Mouse (Mus musculus) embryonic facial prominence, embryonic 15.5 days (tissue): ENCODE measurements around the gene Rab4b. TPM values are rescaled to one million over a fixed set of nuclear protein-coding genes. Genes with fewer than 3 reads are reported as not detected.

Experiments
- ATAC-seq: fragments of 200-750 bp; cut with Nextera tagmentation; 2 replicates; pipeline ENCODE4 v1.8.0; 2017; ENCODE audit warnings: low read depth, moderate TSS enrichment; ENCODE audit not compliant: insufficient number of reproducible peaks, low FRiP score, low TSS enrichment
- H3K27ac ChIP-seq: fragments of 300-500 bp; sonication (generic); replicated peaks from 2 replicates; pipeline ENCODE4 v1.5.1; 2015; ENCODE audit warnings: mild to moderate bottlenecking, inconsistent platforms
- H3K27me3 ChIP-seq: fragments of 300-500 bp; sonication (generic); 2 replicates; pipeline ENCODE4 v1.6.1; 2015; ENCODE audit warnings: inconsistent platforms
- H3K36me3 ChIP-seq: fragments of 300-500 bp; sonication (generic); 2 replicates; pipeline ENCODE4 v1.6.1; 2015; ENCODE audit warnings: mild to moderate bottlenecking, inconsistent platforms
- H3K4me1 ChIP-seq: fragments of 300-500 bp; sonication (generic); 2 replicates; pipeline ENCODE4 v1.6.1; 2015; ENCODE audit warnings: inconsistent platforms
- H3K4me2 ChIP-seq: fragments of 300-500 bp; sonication (generic); replicated peaks from 2 replicates; pipeline ENCODE4 v1.6.1; 2015; ENCODE audit warnings: mild to moderate bottlenecking, inconsistent platforms
- H3K4me3 ChIP-seq: fragments of 300-500 bp; sonication (generic); replicated peaks from 2 replicates; pipeline ENCODE4 v1.5.1; 2015; ENCODE audit warnings: mild to moderate bottlenecking, inconsistent platforms
- H3K9ac ChIP-seq: fragments of 300-500 bp; sonication (generic); 2 replicates; pipeline ENCODE4 v1.6.1; 2015; ENCODE audit warnings: inconsistent platforms
- H3K9me3 ChIP-seq: fragments of 300-500 bp; sonication (generic); replicated peaks from 2 replicates; pipeline ENCODE4 v1.6.1; 2016; ENCODE audit warnings: inconsistent platforms
- WGBS: fragments of 180-500 bp; shearing (Covaris S2); methylation state at CpG from one replicate; pipeline ENCODE4 v1.1.7; 2015; 5-methylcytosine and 5-hydroxymethylcytosine counted together
- polyA plus RNA-seq: library from polyadenylated mRNA; unstranded; fragments of >200 nt; fragmentation: Nextera tagmentation; extraction: Ambion mirVana; gene quantifications from 2 replicates; pipeline ENCODE4 v1.2.1, GENCODE M21; 2015

Rab4b gene
- polyA plus RNA-seq, 1 experiment from 2014 or later, result 72.4 TPM

GRCm38 (mm10) chr7:27182498-27182897 lies 3.8 kb upstream of the Rab4b start:
- Histone ChIP-seq H3K4me3 (no peak overlapping the region), H3K4me2 (no peak overlapping the region), H3K27ac (no peak overlapping the region), H3K4me1 (peaks cover 7% of the 10 kb centered on the region), H3K36me3 (peaks cover 41% of the 10 kb centered on the region), H3K9me3 (no peaks in the 10 kb centered on the region), H3K9ac (no peak overlapping the region), H3K27me3 (no peaks in the 10 kb centered on the region)
- 58% methylated on average over 1 of the region's 1 CpGs for WGBS
- no peak for ATAC-seq

GRCm38 (mm10) chr7:27180837-27181695 lies 2.4 kb upstream of the Rab4b start, which contains the start of the genes Gm21983 and Mia:
Gene Gm21983 (minus strand): TSS chr7:27181086.
Gene Mia (minus strand): TSS chr7:27181157.
- WGBS, result 68% methylated on average over 14 of the region's 14 CpGs
- Histone ChIP-seq H3K27me3 (no peaks in the 10 kb centered on the region), H3K36me3 (peaks cover 27% of the 10 kb centered on the region), H3K4me2 (peak within 1 kb of the TSS; percentile 57; the same call in 1 of the 2 replicates), H3K9me3 (no peaks in the 10 kb centered on the region), H3K27ac (peak within 1 kb of the TSS; percentile 80), H3K4me3 (peak within 1 kb of the TSS; percentile 74), H3K4me1 (peaks cover 7% of the 10 kb centered on the region), H3K9ac (no peak within 1 kb of the TSS)
- ATAC-seq, result no peak

DNA sequence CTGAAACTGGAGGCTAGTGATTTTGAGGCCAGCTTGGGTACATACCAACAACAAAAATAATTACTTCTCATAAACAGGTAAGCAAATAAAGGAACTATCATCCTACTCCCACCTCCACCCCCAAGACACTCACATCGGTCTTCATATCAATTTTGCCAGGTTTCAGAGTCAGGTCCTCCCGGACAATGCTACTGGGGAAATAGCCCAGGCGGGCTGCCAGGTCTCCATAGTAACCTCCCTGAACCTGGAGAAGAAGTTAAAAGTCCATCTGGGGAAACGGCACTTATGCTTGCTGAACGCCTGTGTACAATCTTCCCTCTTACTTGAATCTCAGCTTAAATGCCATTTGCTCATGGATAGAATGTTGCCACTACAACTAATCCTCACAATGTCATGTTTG lies 1.3 kb upstream of the Rab4b start:
- Histone ChIP-seq H3K4me3 (peak overlapping the region; percentile 74), H3K27me3 (no peaks in the 10 kb centered on the region), H3K4me1 (peaks cover 7% of the 10 kb centered on the region), H3K36me3 (peaks cover 20% of the 10 kb centered on the region), H3K27ac (peak overlapping the region; percentile 80), H3K4me2 (peak overlapping the region; percentile 57; the same call in 1 of the 2 replicates), H3K9me3 (no peaks in the 10 kb centered on the region), H3K9ac (no peak overlapping the region)
- ATAC-seq, result no peak
- 74% methylated on average over 5 of the region's 5 CpGs for WGBS

- peak overlapping the region; percentile 80 for H3K27ac ChIP-seq
- peak overlapping the region; percentile 57 for H3K4me2 ChIP-seq
- peaks cover 20% of the 10 kb centered on the region for H3K36me3 ChIP-seq
- H3K27me3 ChIP-seq, result no peaks in the 10 kb centered on the region
- H3K4me3 ChIP-seq, result peak overlapping the region; percentile 74
- ATAC-seq, result no peak
- H3K9me3 ChIP-seq, result no peaks in the 10 kb centered on the region
- 0 out of 2 replicates have a peak overlapping the region, but pooled peaks have one; percentile 34 for H3K9ac ChIP-seq
- 46% methylated on average over 16 of the region's 16 CpGs for WGBS
- H3K4me1 ChIP-seq, result peaks cover 7% of the 10 kb centered on the region
Measured at GRCm38 (mm10) chr7:27179217-27179918, 672 bp upstream of the Rab4b start.

DNA sequence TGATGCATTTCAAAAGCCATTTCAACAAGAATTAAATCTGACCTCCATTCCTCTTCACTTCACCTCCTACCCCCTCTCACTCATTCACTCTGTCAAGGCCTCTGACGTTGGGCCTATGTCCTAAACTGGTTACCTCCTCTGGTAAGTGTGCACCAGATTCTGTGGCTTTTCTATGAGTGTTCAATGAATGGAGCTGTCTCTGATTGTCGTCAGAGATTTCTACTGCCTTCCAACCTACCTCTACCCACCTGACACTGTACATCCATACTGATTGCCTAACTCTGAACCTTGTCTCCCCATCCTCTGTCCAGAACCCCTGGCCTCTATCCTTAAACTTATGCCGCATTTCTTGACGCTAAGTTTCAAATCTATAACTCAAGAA lies 763 bp downstream of the Rab4b start:
- Histone ChIP-seq H3K4me2 (peak overlapping the region; percentile 57), H3K9ac (0 out of 2 replicates have a peak overlapping the region, but pooled peaks have one; percentile 47), H3K36me3 (peaks cover 24% of the 10 kb centered on the region), H3K27me3 (no peaks in the 10 kb centered on the region), H3K4me1 (peaks cover 7% of the 10 kb centered on the region), H3K4me3 (peak overlapping the region; percentile 74), H3K9me3 (no peaks in the 10 kb centered on the region), H3K27ac (peak overlapping the region; percentile 98)
- 18% methylated on average over 4 of the region's 4 CpGs for WGBS
- no peak for ATAC-seq

- Histone ChIP-seq H3K4me2 (no peak overlapping the region), H3K4me3 (no peak overlapping the region), H3K27me3 (no peaks in the 10 kb centered on the region), H3K36me3 (peaks cover 44% of the 10 kb centered on the region), H3K4me1 (peaks cover 7% of the 10 kb centered on the region), H3K27ac (no peak overlapping the region), H3K9ac (no peak overlapping the region), H3K9me3 (no peaks in the 10 kb centered on the region)
- ATAC-seq, result no peak
- WGBS, result 95% methylated on average over 7 of the region's 7 CpGs
Measured at GRCm38 (mm10) chr7:27174896-27175295, 3.8 kb downstream of the Rab4b start.

DNA sequence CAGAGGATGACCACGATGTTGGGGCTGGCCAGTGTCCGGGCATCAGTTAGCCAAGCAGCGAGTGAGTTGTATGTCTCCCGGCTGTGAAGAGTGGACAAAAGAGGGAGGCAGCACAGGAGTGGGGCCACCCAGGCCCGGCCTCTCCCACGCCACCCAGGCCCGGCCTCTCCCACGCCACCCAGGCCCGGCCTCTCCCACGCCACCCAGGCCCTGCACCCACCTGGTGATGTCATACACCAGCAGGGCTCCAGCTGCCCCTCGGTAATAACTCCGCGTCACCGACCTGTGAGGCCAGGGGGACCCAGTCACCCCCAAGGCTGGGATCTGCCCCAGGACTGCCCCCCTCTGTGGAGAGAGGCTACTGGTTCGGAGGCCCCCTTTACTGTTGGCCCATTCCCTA lies 4.2 kb downstream of the Rab4b start:
- Histone ChIP-seq H3K9me3 (no peaks in the 10 kb centered on the region), H3K27me3 (no peaks in the 10 kb centered on the region), H3K4me2 (no peak overlapping the region), H3K4me3 (no peak overlapping the region), H3K4me1 (peaks cover 7% of the 10 kb centered on the region), H3K36me3 (peaks cover 44% of the 10 kb centered on the region), H3K9ac (no peak overlapping the region), H3K27ac (no peak overlapping the region)
- WGBS, result 93% methylated on average over 15 of the region's 15 CpGs
- no peak for ATAC-seq

DNA sequence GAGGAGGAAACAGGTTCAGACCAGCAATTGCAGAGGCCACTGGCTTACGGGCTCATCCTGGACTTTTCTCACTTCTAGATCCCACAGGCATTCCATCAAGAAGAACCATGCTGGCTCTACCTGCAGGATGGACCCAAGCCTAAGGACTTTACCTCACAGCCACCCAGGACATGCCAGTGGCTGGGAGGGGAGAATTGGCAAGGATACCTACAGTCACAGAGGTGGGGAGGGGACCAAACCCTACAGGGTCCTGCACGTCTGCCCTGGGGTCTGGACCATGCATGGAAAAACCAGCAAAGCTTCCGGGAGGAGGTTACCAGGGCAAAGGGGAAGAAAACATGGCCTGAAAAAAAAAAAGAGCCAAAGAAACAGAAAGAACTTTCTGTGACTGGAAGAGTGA lies 7.7 kb downstream of the Rab4b start:
- Histone ChIP-seq H3K4me2 (no peak overlapping the region), H3K4me1 (peaks cover 13% of the 10 kb centered on the region), H3K36me3 (peaks cover 44% of the 10 kb centered on the region), H3K27me3 (no peaks in the 10 kb centered on the region), H3K4me3 (no peak overlapping the region), H3K27ac (no peak overlapping the region), H3K9me3 (no peaks in the 10 kb centered on the region), H3K9ac (no peak overlapping the region)
- ATAC-seq, result no peak
- 91% methylated on average over 3 of the region's 3 CpGs for WGBS

- Histone ChIP-seq H3K36me3 (peaks cover 33% of the 10 kb centered on the region), H3K4me3 (no peak overlapping the region), H3K4me1 (peaks cover 38% of the 10 kb centered on the region), H3K27ac (no peak overlapping the region), H3K9ac (no peak overlapping the region), H3K4me2 (no peak overlapping the region), H3K27me3 (no peaks in the 10 kb centered on the region), H3K9me3 (no peaks in the 10 kb centered on the region)
- WGBS, result 89% methylated on average over 5 of the region's 5 CpGs
- no peak for ATAC-seq
Measured at GRCm38 (mm10) chr7:27168371-27168770, 10.3 kb downstream of the Rab4b start.

DNA sequence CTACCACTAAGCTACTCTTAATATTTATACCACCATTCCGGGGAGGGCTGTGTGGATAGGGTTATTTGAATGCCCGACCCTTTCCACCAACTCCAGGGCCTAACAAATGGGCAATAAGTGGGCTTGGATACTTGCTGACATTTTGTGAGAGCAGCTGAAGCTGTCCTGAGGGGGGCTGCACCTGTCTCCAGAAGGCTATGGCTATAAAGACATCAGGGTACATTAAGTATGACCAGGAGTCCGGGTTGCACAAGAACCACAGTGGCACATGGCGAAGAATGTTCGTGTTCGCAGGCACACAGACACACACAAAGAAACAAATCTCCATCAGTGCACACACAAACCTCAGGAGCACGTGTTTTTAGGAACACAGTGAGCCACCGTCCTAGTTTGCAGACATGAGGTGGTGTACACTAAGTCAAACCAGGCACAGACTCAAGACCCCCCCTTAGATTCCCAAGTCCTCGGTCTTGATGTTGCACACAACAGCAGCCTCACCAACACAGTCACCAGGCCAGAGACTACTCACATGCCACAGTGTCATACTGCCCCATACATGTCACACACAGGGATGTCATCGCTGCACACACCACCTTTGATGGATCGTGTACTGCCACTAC lies 11.1 kb downstream of the Rab4b start:
- Histone ChIP-seq H3K4me3 (peak overlapping the region; percentile 60), H3K36me3 (peaks cover 26% of the 10 kb centered on the region), H3K27me3 (no peaks in the 10 kb centered on the region), H3K9ac (peak overlapping the region; percentile 31), H3K27ac (peak overlapping the region; percentile 97), H3K9me3 (no peaks in the 10 kb centered on the region), H3K4me1 (peaks cover 46% of the 10 kb centered on the region), H3K4me2 (peak overlapping the region; percentile 70)
- WGBS, result 67% methylated on average over 11 of the region's 11 CpGs
- ATAC-seq, result no peak
